Mouse (Mus musculus): ENCODE data around the gene Tmem270. TPM values are rescaled to one million over a fixed set of nuclear protein-coding genes. Genes with fewer than 3 reads are reported as not detected.
"Not testable (repeated sequence)": the region's sequence is repeated elsewhere in the genome, so short reads cannot be mapped to it uniquely, and the experiment has no call there.

Gene Tmem270
- total and polyA plus RNA-seq, 3 experiments = not detected

GRCm38 (mm10) chr5:134934666-134935065 is 28.1 kb upstream of the Tmem270 start:
- peak; percentile 56 for DNase-seq (ENCODE audit: extremely low read depth)
- dilution Hi-C loops (cut with MboI; ENCODE audit: extremely low pct_ligation_motif_present, extremely low pct_unique_long_range_greater_than_20kb, low sequenced_read_pairs) (no loop called here), in situ Hi-C loops (cut with MboI; ENCODE audit: low pct_ligation_motif_present, low pct_unique_long_range_greater_than_20kb, low sequenced_read_pairs) (no loop called here)
- TF ChIP-seq KAT2A (IDR thresholded peaks at IDR 0.05; ENCODE audit: insufficient replicate concordance, low read length) (no peak), GABPA (IDR thresholded peaks at IDR 0.05; ENCODE audit: insufficient replicate concordance, low read depth, low read length) (no peak), ZKSCAN1 (IDR thresholded peaks at IDR 0.05; ENCODE audit: borderline replicate concordance, low read depth, low read length) (no peak), BHLHE40 (IDR thresholded peaks at IDR 0.05; ENCODE audit: low read depth, low read length) (0 out of 2 replicates have a peak, but pooled peaks have one; percentile 18), POLR2A (IDR thresholded peaks at IDR 0.05; ENCODE audit: low read depth, low read length) (no peak), SIN3A (IDR thresholded peaks at IDR 0.05; ENCODE audit: low read length) (no peak), USF2 (conservative IDR thresholded peaks at IDR 0.05; ENCODE audit: low read depth, low read length) (no peak)
- peaks cover 28% of the 10 kb centered on the region for H3K9me3 ChIP-seq (replicated peaks; ENCODE audit: low read length)
- H3K4me2 ChIP-seq (ENCODE audit: insufficient read depth, low read depth, poor library complexity, severe bottlenecking) = no peak overlapping the region
- H3K9ac ChIP-seq (ENCODE audit: insufficient read depth, low read depth) = no peak overlapping the region
- peaks cover 5 to 28% of the 10 kb centered on the region in 2 experiments; a peak in 3 of 4 replicates for H3K4me1 ChIP-seq (ENCODE audit: control insufficient read depth in 1 of 2, insufficient read depth in 2 of 2)
- H3K79me2 ChIP-seq (replicated peaks; ENCODE audit: control insufficient read depth, extremely low read depth, insufficient read depth, poor library complexity, severe bottlenecking) = no peaks in the 10 kb centered on the region
- H3K27me3 ChIP-seq (replicated peaks) = peaks cover 19% of the 10 kb centered on the region
- no peak overlapping the region for H3K4me3 ChIP-seq (replicated peaks in 1 of 3; ENCODE audit: low read depth in 2 of 3, low read length in 2 of 3, poor library complexity in 1 of 3)
- H3K36me3 ChIP-seq (replicated peaks in 1 of 2; ENCODE audit: control insufficient read depth in 1 of 2, insufficient read depth in 1 of 2, low read length in 1 of 2) = no peaks in the 10 kb centered on the region
- H3K27ac ChIP-seq (ENCODE audit: insufficient read depth, low read depth) = no peak overlapping the region

- dilution Hi-C loops (cut with MboI; ENCODE audit: extremely low pct_ligation_motif_present, extremely low pct_unique_long_range_greater_than_20kb, low sequenced_read_pairs); H3K36me3 ChIP-seq (replicated peaks in 1 of 2; ENCODE audit: control insufficient read depth in 1 of 2, insufficient read depth in 1 of 2, low read length in 1 of 2); in situ Hi-C loops (cut with MboI; ENCODE audit: low pct_ligation_motif_present, low pct_unique_long_range_greater_than_20kb, low sequenced_read_pairs); H3K4me3 ChIP-seq (replicated peaks in 1 of 3; ENCODE audit: low read depth in 2 of 3, low read length in 2 of 3, poor library complexity in 1 of 3); H3K27ac ChIP-seq (ENCODE audit: insufficient read depth, low read depth); H3K9ac ChIP-seq (ENCODE audit: insufficient read depth, low read depth); DNase-seq (ENCODE audit: extremely low read depth); H3K79me2 ChIP-seq (replicated peaks; ENCODE audit: control insufficient read depth, extremely low read depth, insufficient read depth, poor library complexity, severe bottlenecking); H3K4me2 ChIP-seq (ENCODE audit: insufficient read depth, low read depth, poor library complexity, severe bottlenecking): not testable (repeated sequence)
- Histone ChIP-seq H3K9me3 (replicated peaks; ENCODE audit: low read length) (peaks cover 28% of the 10 kb centered on the region), H3K4me1 (ENCODE audit: control insufficient read depth in 1 of 2, insufficient read depth in 2 of 2) (peaks cover 5 to 28% of the 10 kb centered on the region in 2 experiments; a peak in 3 of 4 replicates), H3K27me3 (replicated peaks) (peaks cover 29% of the 10 kb centered on the region)
Measured at GRCm38 (mm10) chr5:134933686-134934085, 27.2 kb upstream of the Tmem270 start.

GRCm38 (mm10) chr5:134933281-134933680 is 26.7 kb upstream of the Tmem270 start:
- TF ChIP-seq SIN3A (IDR thresholded peaks at IDR 0.05; ENCODE audit: low read length) (no peak), CHD1 (IDR thresholded peaks at IDR 0.05; ENCODE audit: low read depth, low read length) (no peak), CTCF (conservative IDR thresholded peaks at IDR 0.05 in 1 of 2, IDR thresholded peaks at IDR 0.05 in 1 of 2; ENCODE audit: low read depth in 2 of 2, low read length in 2 of 2) (no peak), IRF4 (IDR thresholded peaks at IDR 0.05; ENCODE audit: low read depth, low read length) (no peak), EP300 (IDR thresholded peaks at IDR 0.05; ENCODE audit: low read length) (no peak), ETS1 (conservative IDR thresholded peaks at IDR 0.05; ENCODE audit: low read depth, low read length) (no peak), NRF1 (IDR thresholded peaks at IDR 0.05; ENCODE audit: low read depth, low read length) (no peak), E2F4 (IDR thresholded peaks at IDR 0.05; ENCODE audit: insufficient replicate concordance, low read depth, low read length) (no peak), TCF12 (IDR thresholded peaks at IDR 0.05; ENCODE audit: low read depth, low read length) (no peak), UBTF (IDR thresholded peaks at IDR 0.05; ENCODE audit: low read depth, low read length) (no peak), ELF1 (IDR thresholded peaks at IDR 0.05; ENCODE audit: low read depth, low read length) (no peak), POLR2AphosphoS2 (IDR thresholded peaks at IDR 0.05; ENCODE audit: low read depth, low read length) (no peak), ZKSCAN1 (IDR thresholded peaks at IDR 0.05; ENCODE audit: borderline replicate concordance, low read depth, low read length) (no peak), PAX5 (IDR thresholded peaks at IDR 0.05; ENCODE audit: low read length) (no peak), MXI1 (IDR thresholded peaks at IDR 0.05; ENCODE audit: low read depth, low read length) (no peak), ZMIZ1 (IDR thresholded peaks at IDR 0.05; ENCODE audit: low read depth, low read length) (no peak), RCOR1 (conservative IDR thresholded peaks at IDR 0.05; ENCODE audit: low read depth, low read length) (no peak), MEF2A (IDR thresholded peaks at IDR 0.05; ENCODE audit: borderline replicate concordance, low read depth, low read length) (no peak), ZC3H11A (IDR thresholded peaks at IDR 0.05; ENCODE audit: low read depth, low read length) (no peak)
- no peak overlapping the region for H3K4me3 ChIP-seq (replicated peaks in 1 of 3; ENCODE audit: low read depth in 2 of 3, low read length in 2 of 3, poor library complexity in 1 of 3)
- no peak overlapping the region for H3K4me2 ChIP-seq (ENCODE audit: insufficient read depth, low read depth, poor library complexity, severe bottlenecking)
- no peaks in the 10 kb centered on the region for H3K36me3 ChIP-seq (replicated peaks in 1 of 2; ENCODE audit: control insufficient read depth in 1 of 2, insufficient read depth in 1 of 2, low read length in 1 of 2)
- peaks cover 5 to 28% of the 10 kb centered on the region in 2 experiments; a peak in 3 of 4 replicates for H3K4me1 ChIP-seq (ENCODE audit: control insufficient read depth in 1 of 2, insufficient read depth in 2 of 2)
- peaks cover 28% of the 10 kb centered on the region for H3K9me3 ChIP-seq (replicated peaks; ENCODE audit: low read length)
- DNase-seq (ENCODE audit: extremely low read depth) = no peak
- in situ Hi-C loops (cut with MboI; ENCODE audit: low pct_ligation_motif_present, low pct_unique_long_range_greater_than_20kb, low sequenced_read_pairs) = no loop called here
- H3K79me2 ChIP-seq (replicated peaks; ENCODE audit: control insufficient read depth, extremely low read depth, insufficient read depth, poor library complexity, severe bottlenecking) = no peaks in the 10 kb centered on the region
- dilution Hi-C loops (cut with MboI; ENCODE audit: extremely low pct_ligation_motif_present, extremely low pct_unique_long_range_greater_than_20kb, low sequenced_read_pairs) = no loop called here
- no peak overlapping the region for H3K9ac ChIP-seq (ENCODE audit: insufficient read depth, low read depth)
- no peak overlapping the region for H3K27ac ChIP-seq (ENCODE audit: insufficient read depth, low read depth)
- peaks cover 30% of the 10 kb centered on the region for H3K27me3 ChIP-seq (replicated peaks)

Data from CH12.LX (cell line).